Mouse (Mus musculus) left cerebral cortex, adult 2 months (tissue): ENCODE measurements at regions not wholly inside any gene's neighbourhood (a gene's known extent, or its start where the extent isn't known, plus 50 kb on each side); places are given as distances from the start of the nearest gene placed in this dataset.

Source experiments
- DNase-seq, 2 experiments: peaks; one replicate each; pipeline ENCODE4 v3.0.0; 2021 to 2022; ENCODE audit warnings: low spot score in 2 of 2, mixed read lengths in 1 of 2; ENCODE audit errors: extremely low spot score in 1 of 2
- H3K27ac ChIP-seq: fragments of 200-600 bp; 2 replicates; pipeline ENCODE4 v1.8.1; 2022
- H3K4me3 ChIP-seq: fragments of 200-600 bp; 2 replicates; pipeline ENCODE4 v1.8.1; 2022
- CTCF ChIP-seq: fragments of 200-600 bp; IDR thresholded peaks from 2 replicates; pipeline ENCODE4 v1.8.1; 2022; ENCODE audit warnings: antibody characterized with exemption, mild to moderate bottlenecking, moderate library complexity
- intact Hi-C: fragments of 180-260 bp; cut with DNase I; formaldehyde crosslinking; loops from one replicate; pipeline ENCODE4 v1.15.1; 2025

DNA sequence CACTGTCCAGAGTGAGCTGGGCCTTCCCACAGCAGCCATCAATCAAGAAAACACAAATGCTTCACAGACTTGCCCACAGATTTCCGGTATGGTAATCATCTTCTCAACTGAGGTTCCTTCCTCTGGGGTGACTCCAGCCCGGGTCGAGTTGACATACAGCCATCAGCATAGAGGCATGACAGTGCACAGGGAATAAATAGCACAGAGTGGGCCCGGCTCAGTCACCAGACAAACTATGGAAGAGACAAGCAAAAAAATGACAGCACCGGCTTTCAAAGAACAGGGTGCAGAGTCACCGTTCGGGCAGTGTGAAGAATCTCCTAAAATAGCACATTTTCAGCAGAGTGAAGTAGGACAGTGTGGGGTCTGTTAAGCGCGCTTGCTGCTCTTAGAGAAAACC, 103.7 kb upstream of the Npas2 start:
- DNase-seq, result peak in 1 of 2 experiments; percentile 34
- no peak overlapping the region for H3K4me3 ChIP-seq
- intact Hi-C loops, result no loop called here

DNA sequence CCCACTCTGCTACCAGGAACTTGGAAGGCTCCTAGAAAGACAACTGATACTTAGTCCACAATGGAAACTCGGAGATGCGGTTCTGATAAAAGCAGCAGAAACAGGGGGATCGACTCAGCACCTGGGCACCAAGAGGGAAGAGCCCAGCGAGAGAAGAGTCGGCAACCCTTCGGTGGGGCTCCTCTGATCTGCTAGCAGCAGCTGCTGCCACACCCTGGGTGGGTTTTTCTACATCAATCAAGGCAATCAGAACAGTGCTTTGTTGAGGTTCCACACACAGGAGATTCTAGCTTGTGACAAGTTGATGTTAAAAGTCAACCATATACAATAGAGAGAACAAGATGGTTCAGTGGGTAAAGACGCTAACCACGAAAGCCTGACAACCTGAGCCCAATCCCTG, 102.4 kb upstream of the Npas2 start:
- TF ChIP-seq CTCF, result no peak
- DNase-seq, result no peak
- Histone ChIP-seq H3K4me3 (no peak overlapping the region), H3K27ac (no peak overlapping the region)
- intact Hi-C loops, result no loop called here

More for the DNA sequence above, 103.7 kb upstream of the Npas2 start:
- TF ChIP-seq CTCF, result no peak
- H3K27ac ChIP-seq, result peak overlapping the region; percentile 20

GRCm38 (mm10) chr1:39091638-39092037, 101.9 kb upstream of the Npas2 start:
- Histone ChIP-seq H3K27ac (no peak overlapping the region), H3K4me3 (no peak overlapping the region)
- TF ChIP-seq CTCF, result no peak
- no peak for DNase-seq
- intact Hi-C loops, result no loop called here

DNA sequence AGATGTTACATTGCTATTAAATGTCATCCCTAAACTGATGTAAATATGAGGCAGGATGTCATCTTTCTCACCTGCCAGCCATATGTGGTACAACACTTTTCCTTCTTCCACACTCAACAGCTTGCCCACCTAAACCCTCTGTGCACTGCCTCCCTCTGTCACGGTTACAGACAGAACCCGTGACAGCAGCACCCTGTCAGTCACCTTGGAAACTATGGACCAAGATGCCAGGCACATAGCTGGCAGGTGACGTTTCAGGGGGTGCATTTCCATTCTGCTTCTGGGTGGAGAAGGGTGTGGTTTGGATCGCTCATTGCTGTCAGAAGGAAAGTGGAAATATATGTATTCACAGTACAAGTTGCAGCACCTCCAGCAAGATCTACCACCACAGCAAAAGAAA, 100.2 kb upstream of the Npas2 start:
- DNase-seq, result no peak

DNA sequence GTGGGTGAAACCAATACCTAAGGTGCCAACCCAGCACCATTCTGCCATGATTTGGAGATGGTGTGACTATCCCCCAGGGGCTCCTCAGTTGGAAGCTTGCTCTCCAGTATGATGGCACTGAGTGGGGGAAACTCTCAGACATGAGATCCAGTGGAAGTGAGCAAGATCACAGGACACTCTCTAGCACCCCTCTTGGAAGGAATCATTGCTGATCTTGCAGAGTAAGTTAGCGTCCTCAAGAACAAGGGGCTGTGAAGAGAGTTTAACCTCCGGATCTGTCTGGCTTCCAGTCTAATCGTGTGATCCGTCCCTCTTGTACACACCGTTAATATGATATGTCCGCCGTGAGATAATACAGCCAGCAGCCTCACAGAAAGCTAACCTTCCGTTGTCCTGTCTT, 99.5 kb upstream of the Npas2 start:
- no peak for DNase-seq
- H3K4me3 ChIP-seq, result no peak overlapping the region
- intact Hi-C loops, result no loop called here
- TF ChIP-seq CTCF, result no peak; the same call in 1 of the 2 replicates
- no peak overlapping the region for H3K27ac ChIP-seq

More for the DNA sequence above, 100.2 kb upstream of the Npas2 start:
- intact Hi-C loops, result no loop called here
- H3K4me3 ChIP-seq, result no peak overlapping the region
- H3K27ac ChIP-seq, result peak overlapping the region; percentile 2; the same call in 1 of the 2 replicates
- TF ChIP-seq CTCF, result no peak

DNA sequence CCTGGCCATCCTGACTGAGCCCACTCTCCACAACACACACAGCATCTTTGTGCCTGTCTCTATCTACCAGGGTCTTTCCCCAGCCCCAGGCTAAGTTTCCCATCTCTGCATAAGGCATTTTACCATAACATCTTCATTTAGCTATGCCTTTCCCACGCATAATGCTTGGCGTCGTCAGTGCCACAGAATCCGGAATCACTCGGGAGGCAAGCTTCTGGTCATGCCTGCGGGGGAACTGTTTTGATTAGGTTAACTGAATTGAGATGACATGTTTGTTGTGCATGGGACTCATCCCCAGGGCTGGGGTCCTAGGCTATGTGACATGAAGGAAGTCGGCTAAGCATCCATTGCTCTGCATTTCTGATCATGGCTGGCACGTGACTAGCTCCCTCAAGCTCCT, 97.6 kb upstream of the Npas2 start:
- Histone ChIP-seq H3K27ac (peak overlapping the region; percentile 80), H3K4me3 (no peak overlapping the region)
- DNase-seq, result peak in 1 of 2 experiments; percentile 26
- intact Hi-C loops, result loop anchor here (5.0 kb wide), 3 partner anchors 84 to 241 kb away; no protein-coding TSS in a partner anchor
- TF ChIP-seq CTCF, result no peak

GRCm38 (mm10) chr1:39096726-39097125, 96.8 kb upstream of the Npas2 start:
- H3K4me3 ChIP-seq, result no peak overlapping the region
- intact Hi-C loops, result loop anchor here (1.0 to 5.0 kb wide), 6 partner anchors 31 to 241 kb away; no protein-coding TSS in a partner anchor
- DNase-seq, result no peak
- H3K27ac ChIP-seq, result peak overlapping the region; percentile 80
- no peak for TF ChIP-seq CTCF

DNA sequence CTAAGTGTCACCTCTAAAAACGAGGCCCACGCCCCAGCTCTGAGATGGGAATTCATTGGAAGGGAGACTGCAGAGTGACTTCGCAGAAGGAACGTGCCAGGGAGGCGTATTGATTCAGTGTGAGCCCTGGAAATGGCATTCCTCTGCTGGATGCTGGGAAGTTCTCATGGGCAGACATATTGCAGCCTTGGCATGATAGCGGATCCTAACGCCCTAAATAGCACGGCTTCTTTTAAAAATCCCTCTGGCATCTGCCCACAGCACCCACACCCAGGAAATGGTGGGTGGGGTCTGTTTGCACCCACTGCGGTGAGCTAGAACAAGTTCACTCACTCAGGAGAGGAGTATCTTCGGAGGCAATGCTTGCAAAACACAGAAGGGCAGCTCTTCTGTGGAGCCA, 96.0 kb upstream of the Npas2 start:
- no peak for TF ChIP-seq CTCF
- peak; percentile 51 to 72 for DNase-seq
- H3K4me3 ChIP-seq, result no peak overlapping the region
- intact Hi-C loops, result loop anchor here (1.0 to 5.0 kb wide), 6 partner anchors 32 to 240 kb away; no protein-coding TSS in a partner anchor
- H3K27ac ChIP-seq, result peak overlapping the region; percentile 80

GRCm38 (mm10) chr1:39098154-39098553, 95.4 kb upstream of the Npas2 start:
- no peak overlapping the region for H3K4me3 ChIP-seq
- peak overlapping the region; percentile 80 for H3K27ac ChIP-seq
- no peak for TF ChIP-seq CTCF
- no peak for DNase-seq
- intact Hi-C loops, result loop anchor here (5.0 kb wide), 3 partner anchors 86 to 239 kb away; no protein-coding TSS in a partner anchor

- no peak for TF ChIP-seq CTCF
- H3K27ac ChIP-seq, result peak overlapping the region; percentile 80
- H3K4me3 ChIP-seq, result no peak overlapping the region
- DNase-seq, result peak in 1 of 2 experiments; percentile 32
- intact Hi-C loops, result loop anchor here (5.0 kb wide), 3 partner anchors 87 to 238 kb away; no protein-coding TSS in a partner anchor
These were observed 94.3 kb upstream of the Npas2 start for GRCm38 (mm10) chr1:39099246-39099645.

DNA sequence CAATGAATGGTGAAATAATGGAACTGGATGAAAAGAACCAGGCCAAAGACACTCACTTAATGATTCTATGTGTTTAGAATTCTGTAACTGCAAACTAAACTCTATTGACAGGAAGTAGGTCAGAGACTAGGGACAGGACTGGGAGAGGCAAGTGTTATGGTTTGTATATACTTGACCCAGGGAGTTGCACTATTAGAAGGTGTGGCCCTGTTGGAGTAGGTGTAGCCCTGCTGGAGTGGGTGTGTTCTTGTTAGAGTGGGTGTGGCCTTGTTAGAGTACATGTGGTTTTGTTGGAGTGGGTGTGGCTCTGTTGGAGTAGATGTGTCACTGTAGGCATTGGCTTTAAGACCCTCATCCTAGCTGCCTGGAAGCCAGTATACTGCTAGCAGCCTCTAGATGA, 93.0 kb upstream of the Npas2 start:
- intact Hi-C loops, result no loop called here
- no peak overlapping the region for H3K4me3 ChIP-seq
- no peak for DNase-seq
- TF ChIP-seq CTCF, result no peak
- peak overlapping the region; percentile 2; the same call in 1 of the 2 replicates for H3K27ac ChIP-seq

DNA sequence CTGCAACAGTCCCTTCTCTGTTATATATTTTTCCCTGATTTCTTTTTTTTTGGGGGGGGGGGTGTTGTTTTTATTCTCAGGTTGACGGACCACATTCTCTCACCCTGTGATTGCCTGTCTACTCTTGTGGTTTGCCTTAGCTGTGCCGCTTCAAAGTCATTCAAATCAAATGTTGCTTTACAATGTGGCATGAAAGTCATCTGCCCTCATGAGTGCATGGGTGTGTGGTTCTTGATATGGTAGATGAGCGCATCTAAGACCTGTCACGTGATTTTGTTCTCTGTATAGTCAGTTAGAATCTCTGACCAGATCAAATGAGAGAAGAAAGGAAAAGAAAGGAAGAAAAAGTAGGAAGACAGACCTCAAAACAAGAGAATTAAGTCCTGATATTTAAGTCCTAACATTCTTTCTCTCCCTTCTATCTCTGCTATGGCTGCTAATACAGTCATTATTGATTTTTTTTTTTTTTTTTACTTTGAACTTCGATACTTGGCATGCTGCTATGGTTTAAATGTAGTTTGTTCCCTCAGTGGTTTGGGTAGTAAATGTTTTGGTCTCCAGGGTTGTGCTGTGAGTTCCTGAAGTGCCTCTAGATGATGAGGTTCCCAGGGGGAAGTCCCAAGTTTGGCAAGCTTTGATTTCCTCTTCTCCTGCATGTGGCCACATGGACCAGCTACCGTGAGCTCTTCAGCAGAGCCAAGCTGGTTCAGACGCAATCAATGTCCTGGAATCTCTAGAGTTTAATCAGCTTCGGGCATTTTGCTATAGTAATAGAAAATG, 91.2 kb upstream of the Npas2 start:
- H3K27ac ChIP-seq, result peak overlapping the region; percentile 93
- no peak for TF ChIP-seq CTCF
- no peak overlapping the region for H3K4me3 ChIP-seq
- DNase-seq, result no peak
- intact Hi-C loops, result no loop called here
